Mouse (Mus musculus): ENCODE results near the gene Dnah17.
A peak's percentile ranks its signal among the peaks of the same experiment; 100 is the strongest.

Dnah17 gene

DNA sequence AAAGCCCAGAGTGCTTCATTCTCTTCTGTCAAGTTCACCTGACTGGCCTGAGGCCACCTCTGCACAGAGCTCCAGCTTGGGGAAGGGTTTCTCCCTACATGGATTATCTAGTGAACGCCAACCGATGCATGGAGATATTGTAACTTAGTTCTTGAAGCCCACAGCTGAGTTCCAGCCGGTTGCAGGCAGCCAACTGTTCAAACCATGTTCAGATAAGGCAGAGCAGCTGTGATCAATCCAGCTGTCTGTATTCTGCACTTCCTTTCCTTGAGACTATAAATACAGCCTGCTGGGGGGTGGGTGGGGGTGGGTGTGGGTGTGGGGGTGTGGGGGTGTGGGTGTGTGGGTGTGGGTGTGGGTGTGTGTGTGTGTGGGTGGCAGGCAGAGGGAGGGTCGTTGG, 45.3 kb downstream of the Dnah17 start:
- no peak for DNase-seq (ENCODE audit: low spot score)

DNA sequence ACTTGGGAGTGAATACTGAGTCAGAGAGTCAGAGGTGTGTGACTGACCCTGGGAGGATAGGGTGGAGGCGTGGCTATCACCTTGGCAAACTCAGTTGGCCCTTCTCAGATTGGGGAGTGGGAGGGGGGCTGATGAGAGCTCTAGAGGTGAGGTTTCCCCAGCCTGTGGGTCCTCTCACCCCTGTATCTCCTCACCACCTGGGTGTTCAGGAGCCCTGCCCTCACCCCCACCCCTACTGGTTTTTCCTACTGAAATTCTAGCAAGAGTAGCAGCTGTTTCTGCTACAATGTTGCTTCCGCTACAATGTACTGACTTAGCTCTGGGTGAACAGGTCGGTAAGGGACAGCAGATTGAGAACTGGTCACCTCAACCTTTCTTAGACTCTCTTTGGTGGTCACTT, 46.2 kb downstream of the Dnah17 start:
- DNase-seq (ENCODE audit: low spot score): no peak

DNA sequence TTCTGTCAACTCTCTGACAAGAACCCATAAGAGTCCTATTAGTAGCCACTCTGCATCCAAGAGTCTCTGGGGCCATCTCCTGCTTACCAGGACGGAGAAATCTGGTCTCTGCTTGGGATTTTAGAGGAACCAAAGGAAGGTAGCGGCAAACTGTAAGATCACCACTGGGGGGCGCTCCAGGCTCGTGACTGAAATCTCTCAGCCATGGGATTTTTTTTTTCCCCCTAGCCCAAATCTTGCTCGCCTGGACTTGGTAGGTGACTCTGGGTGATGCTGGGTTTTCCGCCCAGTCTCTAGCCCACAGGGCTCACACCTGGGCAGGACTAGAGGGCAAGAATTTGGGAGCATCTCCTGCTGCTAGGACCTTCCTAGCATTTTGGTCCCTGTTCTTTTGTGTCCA, 46.6 kb downstream of the Dnah17 start:
- DNase-seq (ENCODE audit: low spot score): no peak

DNA sequence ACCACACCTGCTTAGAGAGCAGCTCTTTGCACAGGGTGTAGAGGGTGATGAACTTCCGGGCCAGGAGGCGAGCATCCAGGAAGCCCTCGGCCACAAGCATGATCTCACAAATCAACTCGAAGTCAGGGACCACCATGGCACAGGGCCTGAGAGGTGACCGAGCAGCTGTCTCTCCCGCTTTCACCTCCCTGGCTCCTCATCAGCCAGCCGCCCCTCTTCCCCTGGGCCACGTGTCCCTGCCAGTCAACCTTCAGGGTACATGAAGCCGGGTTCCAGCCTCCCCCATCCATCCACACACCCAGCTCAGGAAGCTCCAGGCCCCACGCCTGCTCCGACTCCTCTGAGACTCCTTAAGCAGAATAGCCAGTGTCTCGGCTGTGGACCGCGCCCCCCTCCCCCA, 48.1 kb downstream of the Dnah17 start:
- no peak for DNase-seq (ENCODE audit: low spot score)

DNA sequence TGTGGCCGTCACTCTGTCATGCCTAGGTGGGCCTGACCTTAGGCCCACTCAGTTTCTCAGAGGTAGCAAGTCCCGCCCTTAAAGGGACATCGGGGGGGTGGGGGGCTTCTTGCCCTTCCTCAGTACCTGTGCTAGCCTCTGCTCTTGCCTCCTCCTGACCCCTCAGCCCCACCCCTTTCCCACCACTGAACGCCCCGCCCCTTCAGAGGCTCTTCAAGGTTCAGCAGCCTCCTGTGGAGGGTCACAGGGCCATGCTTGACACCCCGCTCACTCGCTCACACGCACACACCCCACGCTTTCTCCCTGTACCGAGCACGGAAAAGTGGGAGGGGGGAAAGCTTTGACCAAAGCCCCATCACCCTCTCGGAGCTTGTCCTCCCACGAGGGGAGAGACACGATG, 50.7 kb downstream of the Dnah17 start:
- DNase-seq (ENCODE audit: low spot score): no peak

DNA sequence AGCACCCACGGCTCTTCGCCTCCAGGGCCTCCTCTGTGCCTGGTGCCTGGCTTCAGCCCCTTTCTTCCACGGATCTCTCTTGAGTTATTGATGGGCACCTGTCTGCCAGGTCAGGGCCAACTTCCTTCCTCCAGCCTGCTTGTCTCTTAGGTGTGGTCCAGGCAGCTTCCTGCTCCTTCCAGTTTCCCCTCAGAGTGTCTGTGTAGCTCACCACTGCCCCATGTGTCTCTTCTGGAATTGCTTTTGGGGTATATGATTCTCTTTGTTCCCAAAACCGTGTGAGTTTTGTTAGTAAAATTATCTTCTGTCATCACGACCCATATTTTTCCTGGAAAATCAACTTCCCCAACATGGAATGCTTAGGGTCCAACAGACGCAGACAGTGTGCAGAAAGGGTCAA, 53.5 kb downstream of the Dnah17 start:
- no peak for DNase-seq (ENCODE audit: low spot score)

DNA sequence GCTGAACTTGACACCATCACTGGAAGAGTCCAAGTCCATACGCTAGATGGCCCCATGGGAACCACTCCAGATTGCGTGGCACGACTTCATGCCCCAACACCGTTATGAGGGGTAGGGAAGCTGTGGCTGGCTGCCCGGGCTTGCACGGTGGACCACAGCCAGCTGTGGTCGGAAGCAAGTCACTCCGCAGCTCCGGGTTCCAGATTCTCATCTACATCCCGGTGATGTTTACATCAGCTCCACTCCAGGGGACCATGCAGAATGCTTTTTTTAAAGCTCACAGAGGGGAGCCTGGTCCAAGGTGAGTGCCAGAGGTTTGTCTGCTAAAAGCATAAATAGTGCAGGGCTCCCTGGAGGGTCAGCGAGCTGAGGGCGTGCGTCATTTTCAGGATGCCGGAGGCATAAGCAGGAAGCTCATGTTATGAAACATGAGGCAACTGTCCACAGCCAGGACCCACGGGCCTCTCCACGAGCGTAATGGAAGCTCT, 55.4 kb downstream of the Dnah17 start:
- DNase-seq (ENCODE audit: low spot score): no peak

DNA sequence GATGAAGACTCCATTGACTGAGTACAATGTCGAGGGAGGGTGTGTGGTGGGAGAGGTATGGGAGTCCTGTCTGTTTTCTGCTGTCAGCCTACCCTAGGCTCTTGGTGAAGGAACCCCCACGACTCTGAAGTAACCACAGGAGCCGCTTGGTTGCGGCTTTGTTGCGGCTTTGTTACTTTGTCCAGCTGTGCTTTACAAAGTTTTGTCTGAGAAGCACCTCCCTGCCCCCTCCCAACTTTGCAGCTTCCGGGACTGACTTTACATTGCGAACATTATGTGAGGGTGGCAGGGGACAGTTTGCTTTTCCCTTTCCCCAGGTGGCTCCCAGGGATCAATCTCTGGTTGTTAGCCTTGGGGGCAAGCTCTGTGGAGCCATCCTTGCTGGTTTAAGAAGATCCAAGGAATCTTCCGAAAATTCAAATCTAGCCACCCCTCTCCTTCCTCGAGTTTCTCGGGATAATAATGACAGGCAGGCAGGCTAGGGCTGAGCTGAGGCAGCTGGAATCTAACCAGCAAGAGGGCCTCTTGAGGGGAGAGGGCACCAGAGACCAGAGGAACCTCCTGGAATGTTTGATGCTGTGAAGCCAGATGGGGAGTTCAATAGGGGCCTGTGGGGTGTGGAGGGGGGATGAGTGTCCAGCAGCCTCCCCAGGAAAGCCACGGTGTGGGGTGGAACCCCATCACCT, 59.1 kb downstream of the Dnah17 start:
- DNase-seq (ENCODE audit: low spot score): no peak

DNA sequence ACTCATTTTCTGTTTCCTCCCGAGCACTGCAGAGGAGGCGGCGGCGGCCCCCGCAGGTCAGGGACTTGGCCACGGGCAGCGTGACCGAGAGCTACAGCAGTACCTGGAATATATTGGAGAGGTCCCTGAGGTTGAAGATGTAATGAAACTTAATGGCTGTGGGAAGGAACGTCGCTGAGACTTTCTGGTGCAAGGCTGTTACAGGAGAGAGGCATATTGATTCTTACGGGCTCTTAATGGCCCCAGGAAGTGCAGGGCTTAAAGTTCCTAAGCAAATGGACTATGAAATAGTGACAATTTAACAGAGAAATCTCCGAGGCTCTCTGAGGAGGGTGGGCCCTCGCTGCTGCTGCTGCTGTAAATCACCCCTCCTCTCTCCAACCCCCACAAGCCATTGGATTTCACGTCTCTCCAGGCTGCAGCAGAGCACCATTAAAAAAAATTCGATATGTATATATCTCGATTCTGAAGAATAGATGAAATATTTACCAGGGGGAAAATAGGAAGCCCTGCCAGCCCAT, 61.6 kb downstream of the Dnah17 start:
- DNase-seq (ENCODE audit: low spot score): no peak

DNA sequence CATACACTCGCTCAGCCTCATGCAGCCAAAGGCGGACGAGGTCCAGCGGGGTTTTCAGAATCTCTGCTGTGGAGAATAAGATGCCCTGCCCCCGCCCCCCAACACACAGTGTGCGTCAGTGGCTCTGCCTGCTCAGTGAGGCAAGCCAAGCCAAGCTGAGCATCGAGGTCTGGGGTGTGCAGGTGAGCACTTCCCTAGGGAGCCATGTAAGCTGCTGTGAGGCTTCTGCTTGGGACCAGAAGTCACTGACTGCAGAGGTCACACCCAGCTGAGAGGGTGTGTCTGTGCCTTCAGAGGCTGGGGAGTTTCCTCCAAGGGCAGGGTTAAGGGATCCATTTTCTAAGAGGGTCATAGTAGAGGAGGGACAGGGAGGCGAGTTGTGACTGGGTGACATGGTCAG, 62.8 kb downstream of the Dnah17 start:
- no peak for DNase-seq (ENCODE audit: low spot score)

DNA sequence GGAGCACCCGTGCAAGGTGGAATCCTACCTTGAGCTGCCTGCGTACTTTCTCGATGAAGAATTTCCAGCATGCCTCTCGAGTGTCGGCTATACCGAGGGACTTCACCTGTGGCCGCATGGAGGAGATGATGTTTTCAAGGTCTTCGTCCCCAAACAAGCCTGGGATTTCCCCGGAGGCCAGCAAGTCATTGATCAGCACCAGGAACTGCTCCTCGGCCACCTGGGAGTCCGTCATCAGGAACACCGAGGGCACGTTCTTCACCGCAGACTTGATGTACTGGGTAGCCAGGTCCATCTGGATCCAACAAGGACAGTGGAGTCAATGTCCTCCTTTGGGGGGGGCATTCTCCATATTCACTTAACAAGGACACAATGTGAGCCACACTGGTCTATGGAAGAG, 70.4 kb downstream of the Dnah17 start:
- no peak for DNase-seq (ENCODE audit: low spot score)

DNA sequence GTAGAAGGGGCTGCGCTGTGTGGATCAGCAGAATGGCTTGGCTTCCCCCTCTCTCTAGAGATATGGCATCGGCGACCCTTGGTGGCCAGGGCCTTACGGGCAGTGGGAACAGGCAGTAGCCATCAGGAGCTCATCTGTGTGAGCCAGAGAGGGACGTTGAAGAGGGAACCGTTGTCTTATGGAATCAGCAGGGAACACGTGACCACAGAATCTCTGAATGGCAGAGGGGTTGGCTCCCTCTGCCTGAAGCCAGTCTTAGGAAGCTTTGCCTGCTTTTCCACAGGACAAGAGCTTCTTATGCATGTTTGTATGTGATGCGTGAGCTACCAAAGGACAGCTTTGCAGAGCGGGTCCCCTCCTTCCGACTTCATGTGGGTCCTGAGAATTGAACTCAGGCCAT, 71.6 kb downstream of the Dnah17 start:
- DNase-seq (ENCODE audit: low spot score): no peak

DNA sequence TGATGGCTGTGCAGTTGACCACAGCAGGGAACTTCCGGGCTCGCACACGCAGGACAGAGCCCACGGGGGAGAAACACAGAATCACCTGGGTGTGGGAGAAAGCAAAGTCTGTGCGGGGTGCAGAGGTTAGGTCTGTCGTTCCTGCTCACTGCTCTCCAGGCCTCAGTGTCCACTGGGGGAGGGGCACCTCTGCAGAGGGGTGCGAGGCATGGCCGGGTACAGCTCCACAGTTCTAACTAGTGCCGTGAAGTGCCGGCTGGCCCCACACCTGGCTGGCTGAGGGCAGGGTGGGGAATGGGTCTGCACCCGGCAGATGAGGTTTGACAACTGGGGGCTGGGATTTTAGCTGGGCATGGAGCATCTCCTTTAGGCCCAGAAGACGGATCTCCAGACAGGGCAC, 72.1 kb downstream of the Dnah17 start:
- no peak for DNase-seq (ENCODE audit: low spot score)

DNA sequence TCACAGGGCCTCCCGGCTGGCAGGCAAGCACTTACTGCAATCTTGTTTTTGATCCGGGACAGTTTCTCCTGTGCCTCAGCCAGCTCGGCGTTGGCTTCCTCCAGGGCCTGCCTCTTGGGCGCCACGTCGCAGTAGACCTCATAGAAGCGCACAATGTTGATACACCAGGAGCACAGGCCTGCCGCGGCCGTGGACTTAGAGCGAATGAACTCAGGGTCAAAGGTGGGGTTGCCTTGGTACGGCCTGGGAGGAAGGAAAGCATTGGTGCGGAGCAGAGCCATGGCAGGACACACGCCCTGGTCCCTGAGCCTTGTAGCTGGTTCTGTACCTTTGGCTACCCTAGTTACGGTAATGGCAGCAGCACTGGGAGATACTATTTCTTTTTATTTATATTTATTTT, 80.3 kb downstream of the Dnah17 start:
- no peak for DNase-seq (ENCODE audit: low spot score)

DNA sequence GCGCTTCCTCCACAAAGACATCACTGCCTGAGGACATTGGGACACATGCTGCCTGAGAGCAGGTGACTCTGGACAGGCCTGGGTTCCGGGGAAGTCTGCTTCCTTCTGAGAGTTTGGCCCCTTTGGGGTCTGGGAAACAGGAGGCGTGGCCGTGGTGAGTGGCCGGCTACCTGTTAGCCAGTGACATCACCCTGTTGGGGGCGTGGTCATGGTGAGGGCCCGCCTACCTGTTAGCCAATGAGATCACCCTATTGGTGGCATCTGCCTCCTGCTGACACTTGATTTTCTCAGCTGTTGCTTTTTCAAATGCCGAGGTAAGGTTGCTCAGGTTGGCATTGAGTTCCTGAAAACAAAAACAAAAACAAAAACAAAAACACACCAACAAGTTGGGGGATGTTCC, 80.8 kb downstream of the Dnah17 start:
- no peak for DNase-seq (ENCODE audit: low spot score)

DNA sequence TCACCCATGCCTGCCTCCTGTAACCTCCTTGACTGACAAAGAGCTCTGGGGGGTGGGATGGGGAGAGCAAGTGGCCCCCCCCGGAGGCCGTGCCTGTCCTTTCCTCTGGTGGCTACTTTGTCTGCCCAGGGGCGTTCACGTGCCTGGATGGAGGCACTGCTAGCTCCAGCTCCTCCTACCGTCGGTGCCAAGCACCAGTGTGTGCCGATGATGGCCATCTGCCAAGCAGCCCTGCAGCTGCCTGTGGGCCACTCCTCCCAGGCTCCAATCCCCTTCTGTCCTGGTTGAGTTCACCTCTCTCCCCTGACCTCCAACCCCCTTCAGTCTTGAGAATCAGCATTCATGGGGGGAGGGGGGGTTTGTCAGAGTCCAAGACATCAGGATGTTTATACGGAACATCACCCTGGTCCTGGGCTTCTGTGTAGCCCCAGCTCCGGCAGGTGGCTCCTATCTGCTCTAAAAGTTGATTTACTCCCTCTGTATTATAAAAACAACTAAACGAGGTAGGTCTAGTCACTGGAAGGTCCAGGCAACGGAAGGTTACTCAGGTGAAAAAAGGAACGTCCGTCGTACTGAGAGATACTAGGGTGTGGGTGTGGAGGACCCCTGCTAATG, 87.0 kb downstream of the Dnah17 start:
- DNase-seq (ENCODE audit: low spot score): peak; percentile 38

DNA sequence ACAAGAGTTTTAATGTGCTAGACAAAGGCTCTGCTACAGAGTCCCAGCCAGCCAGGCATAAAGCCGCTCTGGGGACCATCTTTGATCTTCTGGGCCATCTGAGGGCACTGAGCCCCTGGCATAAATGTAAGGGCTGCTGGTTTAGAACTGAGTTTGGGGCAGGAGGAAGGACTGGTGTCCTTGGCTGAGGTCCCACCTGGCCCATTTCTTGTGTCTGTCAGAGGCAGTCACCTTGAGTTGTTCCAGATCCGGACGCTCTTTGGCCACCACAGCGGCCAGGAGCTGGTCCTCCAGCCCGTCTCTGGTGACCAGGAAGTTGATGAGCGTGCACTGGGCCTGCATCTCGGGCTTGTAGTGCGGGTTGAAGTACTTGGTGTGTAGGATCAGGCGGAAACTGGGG, 87.6 kb downstream of the Dnah17 start:
- DNase-seq (ENCODE audit: low spot score): no peak

DNA sequence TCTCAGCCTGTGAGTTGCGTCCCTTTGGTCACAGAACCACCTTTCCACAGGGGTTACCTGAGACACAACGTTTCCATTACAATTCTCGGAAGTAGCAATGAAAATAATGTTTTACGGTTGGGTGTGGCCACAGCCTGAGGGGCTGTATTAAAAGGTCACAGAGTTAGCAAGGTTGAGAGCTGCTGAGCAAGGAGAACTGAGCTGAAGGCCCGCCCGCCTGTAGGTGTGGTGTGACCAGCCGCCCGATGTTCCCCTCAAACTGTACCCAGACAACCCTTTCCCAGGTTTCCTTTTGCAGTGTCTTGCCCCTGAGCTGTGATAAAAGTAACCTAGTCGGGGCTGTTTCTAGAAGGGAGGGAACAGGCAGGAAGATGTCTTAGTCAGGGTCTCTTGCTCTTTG, 95.4 kb downstream of the Dnah17 start:
- DNase-seq (ENCODE audit: low spot score): no peak

DNA sequence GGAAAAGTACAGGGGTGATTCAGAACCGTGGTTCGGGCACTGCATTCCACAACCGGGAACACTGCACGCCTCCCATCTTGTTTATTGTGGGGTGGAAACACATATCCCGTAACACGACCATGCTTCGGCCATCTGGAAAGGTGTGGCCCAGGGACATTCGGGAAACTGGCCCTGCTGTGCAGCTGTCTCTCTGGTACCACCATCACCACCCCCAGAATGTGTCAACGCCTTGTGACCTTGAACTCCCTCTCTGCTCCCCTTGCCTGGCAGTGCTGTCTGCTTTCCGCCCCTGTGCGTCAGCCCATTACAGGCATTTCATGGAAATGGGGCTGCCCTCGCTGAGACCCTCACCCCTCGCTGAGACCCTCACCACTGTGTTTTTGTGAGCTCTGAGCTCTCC, 96.0 kb downstream of the Dnah17 start:
- no peak for DNase-seq (ENCODE audit: low spot score)

DNA sequence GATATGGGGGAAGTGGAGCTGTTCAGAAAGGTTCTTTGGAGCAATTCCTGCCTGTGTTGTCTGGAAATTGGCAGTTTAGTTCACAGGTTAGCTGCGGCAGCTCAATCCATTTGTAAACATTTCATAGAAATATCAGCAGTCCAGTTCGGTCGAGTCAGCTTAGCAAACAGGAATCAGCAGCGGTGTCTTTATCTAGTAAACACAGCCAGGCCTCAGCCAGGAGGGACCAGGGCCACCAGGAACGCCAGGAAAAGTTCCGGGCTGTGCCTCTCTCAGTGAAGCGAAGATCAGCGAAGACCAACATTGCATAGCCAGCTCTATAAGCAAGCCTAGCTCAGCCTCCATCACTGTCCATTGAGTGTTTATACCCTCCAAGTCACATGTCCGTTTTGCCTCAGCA, 99.3 kb downstream of the Dnah17 start:
- peak; percentile 57 for DNase-seq (ENCODE audit: low spot score)

DNA sequence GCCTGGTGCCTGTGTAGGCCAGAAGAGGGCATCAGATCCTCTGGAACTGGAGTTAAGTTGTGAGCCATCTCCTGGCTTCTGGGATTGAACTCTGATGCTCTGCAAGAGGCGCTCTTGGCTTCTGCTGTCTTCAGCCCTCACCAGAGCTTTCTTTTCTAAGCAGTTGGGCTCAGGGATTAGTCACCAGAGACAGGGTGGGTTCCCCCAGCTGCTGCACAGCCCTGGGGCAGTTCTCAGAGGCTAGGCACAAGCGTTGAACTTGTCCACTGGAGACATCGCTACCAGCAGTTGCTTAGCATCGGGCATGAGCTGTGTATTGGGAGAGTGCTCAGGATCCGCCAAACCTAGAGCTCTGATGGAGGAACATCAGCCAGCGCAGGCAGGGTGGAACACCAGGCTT, 101.3 kb downstream of the Dnah17 start:
- DNase-seq (ENCODE audit: low spot score): no peak

DNA sequence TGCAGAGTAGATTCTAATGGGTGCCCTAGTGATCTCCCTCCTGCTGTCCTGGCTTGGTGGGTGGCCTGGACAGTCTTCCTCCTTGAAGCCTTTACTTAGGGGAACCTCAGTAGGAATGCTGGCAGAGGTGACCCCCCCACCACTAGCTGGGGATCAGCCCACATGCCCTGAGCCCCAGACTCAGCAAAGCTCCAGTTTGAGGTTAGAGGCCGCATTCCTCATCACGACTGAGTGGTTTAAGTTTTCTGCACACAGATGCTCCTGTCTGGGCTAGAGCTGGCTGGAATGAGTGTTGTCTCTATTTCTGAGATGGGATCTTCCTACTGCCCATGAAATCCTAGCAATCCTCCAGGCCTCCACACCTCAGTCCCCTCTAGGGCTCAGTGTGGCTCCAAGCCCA, 106.3 kb downstream of the Dnah17 start:
- no peak for DNase-seq (ENCODE audit: low spot score)

DNA sequence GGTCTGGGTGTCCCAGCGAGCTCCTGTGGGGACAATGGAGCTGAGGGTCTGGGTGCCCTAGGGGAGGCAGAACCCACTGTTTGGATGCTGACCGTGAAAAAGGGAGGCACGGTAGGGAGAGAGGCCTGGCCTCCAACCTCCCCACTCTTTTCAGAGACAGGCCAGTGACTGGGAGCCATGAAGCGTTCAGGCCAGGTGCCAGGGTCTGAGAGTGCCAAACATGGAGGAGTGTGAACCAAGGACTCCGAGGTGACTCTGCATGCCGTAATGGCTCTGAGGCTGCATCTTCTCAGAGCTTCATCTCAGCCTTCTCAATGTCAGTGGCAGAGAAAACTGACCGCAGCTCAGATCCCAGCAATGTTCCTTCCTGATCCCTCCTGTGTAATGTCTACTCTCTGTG, 107.0 kb downstream of the Dnah17 start:
- no peak for DNase-seq (ENCODE audit: low spot score)

DNA sequence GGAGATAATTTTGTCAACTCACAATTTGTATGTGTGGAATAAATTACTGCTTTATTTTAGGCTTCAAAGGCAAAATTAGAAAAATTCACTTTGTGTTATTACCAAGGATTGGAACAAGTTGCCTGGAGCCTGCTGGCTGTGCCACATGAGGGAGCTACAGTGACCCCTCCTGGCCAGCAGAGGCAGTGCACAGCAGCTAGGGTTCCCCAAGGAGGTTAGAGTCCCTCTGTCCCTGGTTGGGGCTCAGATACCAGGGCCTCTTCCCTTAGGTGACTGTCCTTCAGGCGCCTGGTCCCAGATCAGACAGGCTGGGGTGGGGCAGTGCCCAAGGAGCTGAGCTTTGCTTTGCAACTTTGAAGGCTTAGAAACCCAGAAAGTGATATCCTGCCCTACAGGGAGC, 108.6 kb downstream of the Dnah17 start:
- DNase-seq (ENCODE audit: low spot score): no peak
